Mouse (Mus musculus): Measurements from ENCODE around the gene St3gal3. TPM values are rescaled to one million over a fixed set of nuclear protein-coding genes. Genes with fewer than 3 reads are reported as not detected.

Gene St3gal3
- total and polyA plus RNA-seq, 3 experiments = 54.9 to 70.6 (median 55.8) TPM

- H3K4me3 ChIP-seq = no peak overlapping the region
- H3K36me3 ChIP-seq (ENCODE audit: control insufficient read depth, insufficient read depth, low read length) = no peaks in the 10 kb centered on the region
- H3K27me3 ChIP-seq (ENCODE audit: control insufficient read depth, insufficient read depth, low read length) = no peaks in the 10 kb centered on the region
- no peaks in the 10 kb centered on the region for H3K79me2 ChIP-seq (replicated peaks; ENCODE audit: control insufficient read depth, insufficient read depth, low read length)
- no peak overlapping the region for H3K9ac ChIP-seq (ENCODE audit: low read depth, low read length)
- intact Hi-C loops (cut with DNase I) = no loop called here
- no peak for TF ChIP-seq POLR2A (IDR thresholded peaks at IDR 0.05; ENCODE audit: insufficient read depth, low read depth, low read length)
- TF ChIP-seq EP300 (IDR thresholded peaks at IDR 0.05; ENCODE audit: insufficient read depth, low read depth, low read length) = no peak
- no peak for TF ChIP-seq CTCF (IDR thresholded peaks at IDR 0.05)
- 92% methylated on average over 10 of the region's 10 CpGs for WGBS
- DNase-seq = no peak
- no peak overlapping the region for H3K27ac ChIP-seq
- H3K4me1 ChIP-seq (ENCODE audit: control insufficient read depth, insufficient read depth, low read length) = peaks cover 4% of the 10 kb centered on the region
These were observed 2.6 kb upstream of the St3gal3 start for GRCm38 (mm10) chr4:118137311-118137710.

- TF ChIP-seq EP300 (IDR thresholded peaks at IDR 0.05; ENCODE audit: insufficient read depth, low read depth, low read length) (no peak), CTCF (IDR thresholded peaks at IDR 0.05) (no peak), POLR2A (IDR thresholded peaks at IDR 0.05; ENCODE audit: insufficient read depth, low read depth, low read length) (no peak)
- intact Hi-C loops (cut with DNase I) = no loop called here
- Histone ChIP-seq H3K9ac (ENCODE audit: low read depth, low read length) (peak overlapping the region; percentile 84), H3K36me3 (ENCODE audit: control insufficient read depth, insufficient read depth, low read length) (no peaks in the 10 kb centered on the region), H3K27ac (peak overlapping the region; percentile 87), H3K79me2 (replicated peaks; ENCODE audit: control insufficient read depth, insufficient read depth, low read length) (peaks cover 2% of the 10 kb centered on the region; the same call in 1 of the 2 replicates), H3K4me3 (peak overlapping the region; percentile 96), H3K27me3 (ENCODE audit: control insufficient read depth, insufficient read depth, low read length) (no peaks in the 10 kb centered on the region), H3K4me1 (ENCODE audit: control insufficient read depth, insufficient read depth, low read length) (peaks cover 4% of the 10 kb centered on the region)
- DNase-seq = no peak
- WGBS = 67% methylated on average over 1 of the region's 1 CpGs
These were observed 700 bp upstream of the St3gal3 start for GRCm38 (mm10) chr4:118135414-118135813.

- Histone ChIP-seq H3K27me3 (ENCODE audit: control insufficient read depth, insufficient read depth, low read length) (no peaks in the 10 kb centered on the region), H3K36me3 (ENCODE audit: control insufficient read depth, insufficient read depth, low read length) (no peaks in the 10 kb centered on the region), H3K4me1 (ENCODE audit: control insufficient read depth, insufficient read depth, low read length) (peaks cover 1% of the 10 kb centered on the region; the same call in 1 of the 2 replicates), H3K9ac (ENCODE audit: low read depth, low read length) (no peak overlapping the region), H3K4me3 (no peak overlapping the region), H3K79me2 (replicated peaks; ENCODE audit: control insufficient read depth, insufficient read depth, low read length) (peaks cover 2% of the 10 kb centered on the region; the same call in 1 of the 2 replicates), H3K27ac (no peak overlapping the region)
- TF ChIP-seq EP300 (IDR thresholded peaks at IDR 0.05; ENCODE audit: insufficient read depth, low read depth, low read length) (no peak), POLR2A (IDR thresholded peaks at IDR 0.05; ENCODE audit: insufficient read depth, low read depth, low read length) (no peak), CTCF (IDR thresholded peaks at IDR 0.05) (no peak)
- 84% methylated on average over 5 of the region's 5 CpGs for WGBS
- intact Hi-C loops (cut with DNase I) = loop anchor here (5.0 kb wide), 1 partner anchor 39 kb away; no protein-coding TSS in a partner anchor
- DNase-seq = no peak
These were observed 3.4 kb downstream of the St3gal3 start for GRCm38 (mm10) chr4:118131329-118131728.

GRCm38 (mm10) chr4:118123030-118123704, 11.5 kb downstream of the St3gal3 start:
- 76% methylated on average over 14 of the region's 14 CpGs for WGBS
- no peak for TF ChIP-seq EP300 (IDR thresholded peaks at IDR 0.05; ENCODE audit: insufficient read depth, low read depth, low read length)
- no peak for TF ChIP-seq POLR2A (IDR thresholded peaks at IDR 0.05; ENCODE audit: insufficient read depth, low read depth, low read length)
- TF ChIP-seq CTCF (IDR thresholded peaks at IDR 0.05) = no peak

GRCm38 (mm10) chr4:118122078-118122477, 12.6 kb downstream of the St3gal3 start:
- no peak overlapping the region for H3K9ac ChIP-seq (ENCODE audit: low read depth, low read length)
- no peaks in the 10 kb centered on the region for H3K36me3 ChIP-seq (ENCODE audit: control insufficient read depth, insufficient read depth, low read length)
- no peak overlapping the region for H3K27ac ChIP-seq
- intact Hi-C loops (cut with DNase I) = no loop called here
- DNase-seq = no peak
- TF ChIP-seq POLR2A (IDR thresholded peaks at IDR 0.05; ENCODE audit: insufficient read depth, low read depth, low read length) (no peak), EP300 (IDR thresholded peaks at IDR 0.05; ENCODE audit: insufficient read depth, low read depth, low read length) (no peak), CTCF (IDR thresholded peaks at IDR 0.05) (no peak)
- H3K27me3 ChIP-seq (ENCODE audit: control insufficient read depth, insufficient read depth, low read length) = no peaks in the 10 kb centered on the region
- 66% methylated on average over 10 of the region's 10 CpGs for WGBS
- H3K4me3 ChIP-seq = no peak overlapping the region
- H3K79me2 ChIP-seq (replicated peaks; ENCODE audit: control insufficient read depth, insufficient read depth, low read length) = peaks cover 4% of the 10 kb centered on the region
- no peaks in the 10 kb centered on the region for H3K4me1 ChIP-seq (ENCODE audit: control insufficient read depth, insufficient read depth, low read length)

More at GRCm38 (mm10) chr4:118123030-118123704, 11.5 kb downstream of the St3gal3 start:
- H3K9ac ChIP-seq (ENCODE audit: low read depth, low read length) = no peak overlapping the region
- no peak overlapping the region for H3K27ac ChIP-seq
- intact Hi-C loops (cut with DNase I) = no loop called here
- no peak for DNase-seq
- no peaks in the 10 kb centered on the region for H3K27me3 ChIP-seq (ENCODE audit: control insufficient read depth, insufficient read depth, low read length)
- no peaks in the 10 kb centered on the region for H3K4me1 ChIP-seq (ENCODE audit: control insufficient read depth, insufficient read depth, low read length)
- no peak overlapping the region for H3K4me3 ChIP-seq
- H3K79me2 ChIP-seq (replicated peaks; ENCODE audit: control insufficient read depth, insufficient read depth, low read length) = peaks cover 2% of the 10 kb centered on the region
- no peaks in the 10 kb centered on the region for H3K36me3 ChIP-seq (ENCODE audit: control insufficient read depth, insufficient read depth, low read length)

GRCm38 (mm10) chr4:118117565-118117964, 17.1 kb downstream of the St3gal3 start:
- no peaks in the 10 kb centered on the region for H3K36me3 ChIP-seq (ENCODE audit: control insufficient read depth, insufficient read depth, low read length)
- H3K27me3 ChIP-seq (ENCODE audit: control insufficient read depth, insufficient read depth, low read length) = no peaks in the 10 kb centered on the region
- peaks cover 2% of the 10 kb centered on the region; the same call in 1 of the 2 replicates for H3K79me2 ChIP-seq (replicated peaks; ENCODE audit: control insufficient read depth, insufficient read depth, low read length)
- H3K4me1 ChIP-seq (ENCODE audit: control insufficient read depth, insufficient read depth, low read length) = no peaks in the 10 kb centered on the region
- WGBS = 85% methylated on average over 10 of the region's 10 CpGs
- no peak overlapping the region for H3K4me3 ChIP-seq
- no peak overlapping the region for H3K9ac ChIP-seq (ENCODE audit: low read depth, low read length)
- no peak for TF ChIP-seq POLR2A (IDR thresholded peaks at IDR 0.05; ENCODE audit: insufficient read depth, low read depth, low read length)
- TF ChIP-seq EP300 (IDR thresholded peaks at IDR 0.05; ENCODE audit: insufficient read depth, low read depth, low read length) = no peak
- no peak for TF ChIP-seq CTCF (IDR thresholded peaks at IDR 0.05)
- intact Hi-C loops (cut with DNase I) = no loop called here
- H3K27ac ChIP-seq = no peak overlapping the region
- no peak for DNase-seq
